Mouse (Mus musculus): ENCODE results near the gene Exoc4. TPM values are rescaled to one million over a fixed set of nuclear protein-coding genes. Genes with fewer than 3 reads are reported as not detected.

Exoc4 gene
- polyA plus RNA-seq, 1 experiment from 2014 or later = 11.7 TPM

DNA sequence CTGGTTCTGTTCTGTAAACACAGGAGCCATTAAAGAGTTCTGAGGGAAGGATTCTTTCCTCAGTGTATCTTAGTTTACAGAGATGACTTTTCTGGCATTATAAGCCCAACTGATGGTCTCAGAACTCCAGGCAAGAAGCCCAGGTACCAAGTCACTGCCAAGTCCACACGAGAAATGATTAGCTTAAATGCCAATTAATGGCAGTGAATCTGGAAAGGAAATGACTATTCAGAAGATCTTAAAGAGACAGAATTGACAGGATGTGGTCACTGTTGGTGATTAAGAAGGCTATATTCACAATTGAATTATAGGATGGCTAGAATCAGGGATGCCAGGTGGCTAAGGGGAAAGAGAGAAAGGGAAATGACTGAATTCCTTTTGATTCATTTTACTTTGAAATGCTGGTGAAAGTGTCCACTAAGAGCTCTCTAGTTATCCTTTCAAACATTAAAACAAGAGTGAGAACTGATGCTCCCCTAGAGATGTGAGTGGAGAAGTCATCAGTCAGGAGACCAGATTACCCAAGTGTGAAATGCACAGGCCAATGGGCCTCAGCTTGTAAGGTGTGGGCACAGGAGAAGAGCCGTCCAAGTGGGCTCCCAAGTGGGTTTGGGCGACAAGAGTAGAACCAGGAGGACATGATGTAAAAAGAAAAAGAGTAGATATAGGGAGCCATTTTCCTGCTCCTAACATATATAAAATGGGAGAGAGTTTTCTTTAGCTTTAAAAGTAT lies 587.3 kb downstream of the Exoc4 start:
- H3K4me2 ChIP-seq (replicated peaks; ENCODE audit: low read depth, low read length) = no peak overlapping the region
- DNase-seq (ENCODE audit: low spot score) = no peak
- 81% methylated on average over 3 of the region's 3 CpGs for WGBS

DNA sequence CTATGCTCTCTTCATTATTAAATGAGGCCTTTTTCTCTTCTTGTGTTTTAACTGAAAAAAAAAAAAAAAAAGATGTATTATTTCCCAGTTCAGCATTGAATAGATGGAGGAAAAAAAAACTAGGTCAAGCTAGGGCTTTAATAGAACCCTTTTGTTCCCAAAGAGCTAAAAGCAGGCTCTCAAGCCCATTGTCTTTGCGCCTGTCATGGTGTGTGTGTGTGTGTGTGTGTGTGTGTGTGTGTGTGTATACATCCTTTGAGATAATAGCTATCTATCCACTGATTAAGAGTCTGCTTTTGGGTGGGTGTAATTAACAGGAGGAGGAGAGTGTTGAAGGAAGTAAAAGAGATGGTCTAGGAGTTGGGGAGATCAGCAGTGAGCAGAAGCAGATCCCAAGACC lies 594.0 kb downstream of the Exoc4 start:
- Histone ChIP-seq H3K4me2 (replicated peaks; ENCODE audit: low read depth, low read length) (no peak overlapping the region), H3K27me3 (replicated peaks; ENCODE audit: insufficient read depth, low read length) (no peaks in the 10 kb centered on the region), H3K4me1 (ENCODE audit: insufficient read depth, low read depth, low read length) (no peaks in the 10 kb centered on the region), H3K9ac (replicated peaks; ENCODE audit: low read depth) (no peak overlapping the region), H3K9me3 (ENCODE audit: low read length) (no peaks in the 10 kb centered on the region), H3K4me3 (ENCODE audit: low read depth, low read length) (no peak overlapping the region), H3K36me3 (ENCODE audit: insufficient read depth, low read length) (no peaks in the 10 kb centered on the region), H3K27ac (ENCODE audit: low read length) (no peak overlapping the region)
- ATAC-seq = no peak
- TF ChIP-seq CTCF (IDR thresholded peaks at IDR 0.05) = no peak
- no peak for TF ChIP-seq EP300 (IDR thresholded peaks at IDR 0.05)
- no peak for DNase-seq (ENCODE audit: low spot score)
- whole genome bisulfite sequencing = 72% methylated on average over 1 of the region's 1 CpGs

More for the DNA sequence above, 587.3 kb downstream of the Exoc4 start:
- no peaks in the 10 kb centered on the region for H3K36me3 ChIP-seq (ENCODE audit: insufficient read depth, low read length)
- no peaks in the 10 kb centered on the region for H3K4me1 ChIP-seq (ENCODE audit: insufficient read depth, low read depth, low read length)
- H3K9ac ChIP-seq (replicated peaks; ENCODE audit: low read depth) = no peak overlapping the region
- H3K9me3 ChIP-seq (ENCODE audit: low read length) = no peaks in the 10 kb centered on the region
- no peak for ATAC-seq
- H3K27ac ChIP-seq (ENCODE audit: low read length) = no peak overlapping the region
- TF ChIP-seq EP300 (IDR thresholded peaks at IDR 0.05) = no peak
- TF ChIP-seq CTCF (IDR thresholded peaks at IDR 0.05) = no peak
- H3K27me3 ChIP-seq (replicated peaks; ENCODE audit: insufficient read depth, low read length) = no peaks in the 10 kb centered on the region
- H3K4me3 ChIP-seq (ENCODE audit: low read depth, low read length) = no peak overlapping the region

DNA sequence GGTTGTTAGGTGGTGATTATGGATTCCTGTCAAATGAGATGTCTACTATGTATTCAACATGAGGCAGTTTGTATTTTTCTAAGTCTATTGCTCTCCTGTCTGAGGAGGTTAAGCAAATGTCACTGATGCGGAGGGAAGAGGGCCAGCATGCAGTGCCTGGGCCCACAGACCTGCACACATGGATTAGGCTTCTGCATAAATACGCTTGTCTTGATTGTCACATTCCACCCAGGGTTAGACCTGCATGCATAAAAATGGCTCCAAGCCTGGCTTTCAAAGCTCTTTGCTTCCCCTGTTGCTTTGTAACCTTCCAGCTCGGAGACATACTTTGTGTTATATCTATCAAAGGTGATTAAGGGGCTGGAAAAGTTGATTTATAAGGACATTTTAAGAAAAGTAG lies 610.2 kb downstream of the Exoc4 start:
- H3K4me2 ChIP-seq (replicated peaks; ENCODE audit: low read depth, low read length) = no peak overlapping the region
- no peaks in the 10 kb centered on the region for H3K36me3 ChIP-seq (ENCODE audit: insufficient read depth, low read length)
- no peak for DNase-seq (ENCODE audit: low spot score)
- TF ChIP-seq CTCF (IDR thresholded peaks at IDR 0.05) (no peak), EP300 (IDR thresholded peaks at IDR 0.05) (no peak)
- H3K9ac ChIP-seq (replicated peaks; ENCODE audit: low read depth) = no peak overlapping the region
- ATAC-seq = no peak
- H3K9me3 ChIP-seq (ENCODE audit: low read length) = no peaks in the 10 kb centered on the region
- 86% methylated on average over 3 of the region's 3 CpGs for WGBS
- no peaks in the 10 kb centered on the region for H3K27me3 ChIP-seq (replicated peaks; ENCODE audit: insufficient read depth, low read length)
- no peak overlapping the region for H3K4me3 ChIP-seq (ENCODE audit: low read depth, low read length)
- no peak overlapping the region for H3K27ac ChIP-seq (ENCODE audit: low read length)
- H3K4me1 ChIP-seq (ENCODE audit: insufficient read depth, low read depth, low read length) = no peaks in the 10 kb centered on the region

DNA sequence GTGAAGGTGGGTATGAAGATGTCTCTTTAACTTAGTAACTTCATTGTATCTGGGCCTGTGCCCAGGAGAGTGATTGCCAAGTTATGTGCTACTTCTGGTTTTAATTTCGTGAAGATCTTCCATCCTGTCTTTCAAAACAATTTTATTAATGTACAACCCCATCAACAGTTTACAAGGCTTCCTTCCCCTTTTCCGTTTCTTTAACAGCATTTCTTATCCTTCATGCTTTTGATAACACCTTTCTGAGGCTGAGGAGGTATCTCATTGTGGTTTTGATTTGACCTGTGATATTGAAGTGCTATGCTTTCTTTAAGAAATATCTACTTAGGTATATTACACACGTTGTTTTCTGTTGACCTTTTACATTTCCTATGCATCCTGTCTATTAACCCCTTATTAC lies 616.9 kb downstream of the Exoc4 start:
- H3K4me2 ChIP-seq (replicated peaks; ENCODE audit: low read depth, low read length) = no peak overlapping the region
- DNase-seq (ENCODE audit: low spot score) = no peak
- no peaks in the 10 kb centered on the region for H3K36me3 ChIP-seq (ENCODE audit: insufficient read depth, low read length)
- no peak overlapping the region for H3K27ac ChIP-seq (ENCODE audit: low read length)
- no peak overlapping the region for H3K9ac ChIP-seq (replicated peaks; ENCODE audit: low read depth)
- no peaks in the 10 kb centered on the region for H3K27me3 ChIP-seq (replicated peaks; ENCODE audit: insufficient read depth, low read length)
- H3K9me3 ChIP-seq (ENCODE audit: low read length) = no peaks in the 10 kb centered on the region
- no peak for ATAC-seq
- no peak overlapping the region for H3K4me3 ChIP-seq (ENCODE audit: low read depth, low read length)
- TF ChIP-seq EP300 (IDR thresholded peaks at IDR 0.05) (no peak), CTCF (IDR thresholded peaks at IDR 0.05) (no peak)
- no peaks in the 10 kb centered on the region for H3K4me1 ChIP-seq (ENCODE audit: insufficient read depth, low read depth, low read length)
- 44% methylated on average over 3 of the region's 3 CpGs for WGBS

DNA sequence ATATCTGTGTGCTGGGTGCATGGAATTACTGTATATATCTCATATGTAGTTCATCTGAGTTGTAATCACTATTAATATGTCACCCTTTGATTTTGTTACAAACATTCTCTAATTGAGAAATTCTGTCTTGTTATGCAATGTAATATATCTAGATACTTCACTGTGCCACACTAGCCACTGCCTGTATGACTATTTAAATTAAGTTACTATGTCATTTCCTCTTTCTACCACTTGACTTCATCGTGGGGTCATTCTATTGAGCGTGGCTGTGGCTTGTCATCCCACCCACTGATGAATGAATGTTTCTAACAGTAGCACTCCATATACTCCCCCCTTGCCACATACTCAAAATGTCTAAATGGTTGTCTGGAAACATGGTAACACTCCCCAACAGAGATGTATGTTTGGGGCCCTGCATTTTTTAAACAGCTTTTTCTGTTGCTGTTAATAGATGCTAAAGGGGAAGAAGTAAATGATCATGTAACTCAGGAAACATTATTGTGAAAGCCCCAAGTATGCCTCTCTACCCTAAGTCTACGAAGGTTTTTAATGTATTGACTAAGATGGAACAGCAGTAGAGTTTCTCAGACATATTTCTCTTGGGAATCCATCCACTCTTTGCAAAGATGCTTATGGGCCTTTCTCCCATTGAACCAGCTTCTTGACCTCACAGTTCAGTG lies 618.2 kb downstream of the Exoc4 start:
- Histone ChIP-seq H3K36me3 (ENCODE audit: insufficient read depth, low read length) (no peaks in the 10 kb centered on the region), H3K9me3 (ENCODE audit: low read length) (no peaks in the 10 kb centered on the region), H3K4me3 (ENCODE audit: low read depth, low read length) (no peak overlapping the region), H3K27me3 (replicated peaks; ENCODE audit: insufficient read depth, low read length) (no peaks in the 10 kb centered on the region), H3K4me2 (replicated peaks; ENCODE audit: low read depth, low read length) (no peak overlapping the region), H3K27ac (ENCODE audit: low read length) (no peak overlapping the region), H3K4me1 (ENCODE audit: insufficient read depth, low read depth, low read length) (no peaks in the 10 kb centered on the region), H3K9ac (replicated peaks; ENCODE audit: low read depth) (no peak overlapping the region)
- DNase-seq (ENCODE audit: low spot score) (no peak), ATAC-seq (no peak)
- TF ChIP-seq EP300 (IDR thresholded peaks at IDR 0.05) = no peak
- TF ChIP-seq CTCF (IDR thresholded peaks at IDR 0.05) = no peak
- 69% methylated on average over 3 of the region's 3 CpGs for whole genome bisulfite sequencing

DNA sequence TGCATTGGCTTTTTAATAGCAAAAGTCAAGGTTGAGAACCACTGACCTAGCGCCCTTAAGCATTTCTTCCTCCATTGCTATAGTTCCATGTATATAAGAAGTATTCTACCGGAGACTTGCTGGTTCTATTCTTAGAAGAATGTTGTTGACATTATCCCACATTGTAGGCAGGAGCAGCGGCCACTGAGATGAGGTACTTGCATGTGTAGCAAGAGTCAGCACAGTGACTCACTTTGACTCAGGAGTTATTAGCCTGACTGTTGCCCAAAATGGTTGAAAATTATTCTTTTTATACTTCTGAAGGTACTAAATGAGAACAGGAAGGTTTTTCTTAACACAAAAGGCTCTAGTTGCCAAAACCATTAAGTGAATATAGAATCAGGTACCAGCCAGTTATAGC lies 620.4 kb downstream of the Exoc4 start:
- no peak overlapping the region for H3K27ac ChIP-seq (ENCODE audit: low read length)

More for the DNA sequence above, 620.4 kb downstream of the Exoc4 start:
- H3K4me3 ChIP-seq (ENCODE audit: low read depth, low read length) = no peak overlapping the region
- H3K36me3 ChIP-seq (ENCODE audit: insufficient read depth, low read length) = no peaks in the 10 kb centered on the region
- DNase-seq (ENCODE audit: low spot score) (no peak), ATAC-seq (no peak)
- no peak overlapping the region for H3K4me2 ChIP-seq (replicated peaks; ENCODE audit: low read depth, low read length)
- H3K9me3 ChIP-seq (ENCODE audit: low read length) = no peaks in the 10 kb centered on the region
- TF ChIP-seq CTCF (IDR thresholded peaks at IDR 0.05) (no peak), EP300 (IDR thresholded peaks at IDR 0.05) (no peak)
- no peaks in the 10 kb centered on the region for H3K27me3 ChIP-seq (replicated peaks; ENCODE audit: insufficient read depth, low read length)
- no peaks in the 10 kb centered on the region for H3K4me1 ChIP-seq (ENCODE audit: insufficient read depth, low read depth, low read length)
- no peak overlapping the region for H3K9ac ChIP-seq (replicated peaks; ENCODE audit: low read depth)
- whole genome bisulfite sequencing = 59% methylated on average over 3 of the region's 3 CpGs

Data from lung, postnatal 0 days (tissue).